Mouse (Mus musculus) mouse trophoblast stem cell (cell line): ENCODE data around the gene Camk2b.
"Not testable (repeated sequence)": the region's sequence is repeated elsewhere in the genome, so short reads cannot be mapped to it uniquely, and the experiment has no call there.

ENCODE experiments used
- in situ Hi-C, 2 experiments: fragments of 300-500 bp; cut with MseI, MboI; formaldehyde crosslinking; loops; 2 replicates in 1 of 2; 3 replicates in 1 of 2; pipeline ENCODE4 v1.15.1; 2025

The Camk2b gene

GRCm38 (mm10) chr11:5947796-5948195 is 118.4 kb downstream of the Camk2b start:
- in situ Hi-C loops: no loop called here

- in situ Hi-C loops: no loop called here
These were observed 121.1 kb downstream of the Camk2b start for GRCm38 (mm10) chr11:5945096-5945495.

- in situ Hi-C loops: no loop called here
These were observed 123.2 kb downstream of the Camk2b start for GRCm38 (mm10) chr11:5942966-5943365.

- in situ Hi-C loops: not testable (repeated sequence)
These were observed 131.6 kb downstream of the Camk2b start for GRCm38 (mm10) chr11:5934531-5934930.

- in situ Hi-C loops: not testable (repeated sequence)
These were observed 134.2 kb downstream of the Camk2b start for GRCm38 (mm10) chr11:5931947-5932346.

GRCm38 (mm10) chr11:5930578-5930977 is 135.6 kb downstream of the Camk2b start:
- in situ Hi-C loops: no loop called here

GRCm38 (mm10) chr11:5926696-5927220 is 139.4 kb downstream of the Camk2b start:
- in situ Hi-C loops: no loop called here

- in situ Hi-C loops: no loop called here
These were observed 141.5 kb downstream of the Camk2b start for GRCm38 (mm10) chr11:5924699-5925098.

- in situ Hi-C loops: no loop called here
These were observed 145.7 kb downstream of the Camk2b start for GRCm38 (mm10) chr11:5920323-5920960.
